Mouse (Mus musculus) layer of hippocampus, postnatal 14 days (tissue): Measurements from ENCODE around the gene Olfr328. TPM values are rescaled to one million over a fixed set of nuclear protein-coding genes. Genes with fewer than 3 reads are reported as not detected.

Experiments
- total RNA-seq, 2 experiments: library from RNA; stranded (reverse); gene quantifications; 2 replicates each; pipeline ENCODE4 v1.2.3; 2021

Olfr328 gene
- total RNA-seq, 2 experiments from 2014 or later = 0.18 TPM; not detected in 1

Other genes with a start within 250 kb of the Olfr328 start
- 10 to 100 TPM; 20.1 to 20.2 TPM for gene Zfp692, start 248.6 kb downstream of the Olfr328 start, total RNA-seq
- gene Zfp672, start 225.3 kb downstream of the Olfr328 start, total RNA-seq = 10 to 100 TPM; 47.7 to 52.0 TPM
- 10 to 100 TPM; 67.1 to 69.3 TPM for gene Sh3bp5l, start 224.9 kb downstream of the Olfr328 start, total RNA-seq
- under 1 TPM in 1 of 2 experiments, not detected in 1; 0.37 TPM for gene Lypd8, start 176.6 kb downstream of the Olfr328 start, total RNA-seq
- gene 1810065E05Rik, start 134.5 kb downstream of the Olfr328 start, total RNA-seq = not detected
- gene Gm12253, start 123.1 kb downstream of the Olfr328 start, total RNA-seq = not detected
- gene Lypd9, start 102.7 kb downstream of the Olfr328 start, total RNA-seq = not detected
- gene Olfr30, start 93.4 kb downstream of the Olfr328 start, total RNA-seq = not detected
- gene Olfr332, start 63.1 kb downstream of the Olfr328 start, total RNA-seq = not detected
- gene Olfr331, start 53.1 kb downstream of the Olfr328 start, total RNA-seq = not detected
- not detected for gene Olfr330, start 20.8 kb downstream of the Olfr328 start, total RNA-seq
- gene Olfr329-ps, start 9.2 kb downstream of the Olfr328 start, total RNA-seq = not detected
- gene Olfr224, start 14.9 kb upstream of the Olfr328 start, total RNA-seq = not detected
- gene Olfr325, start 22.1 kb upstream of the Olfr328 start, total RNA-seq = not detected
- gene Olfr324, start 39.5 kb upstream of the Olfr328 start, total RNA-seq = not detected
- not detected for gene 2210407C18Rik, start 60.4 kb upstream of the Olfr328 start, total RNA-seq
- gene Olfr323, start 74.9 kb upstream of the Olfr328 start, total RNA-seq = not detected
- gene Trim58, start 84.8 kb upstream of the Olfr328 start, total RNA-seq = not detected
- gene Olfr322, start 103.1 kb upstream of the Olfr328 start, total RNA-seq = not detected
- not detected for gene Olfr320, start 125.5 kb upstream of the Olfr328 start, total RNA-seq
- gene Olfr319, start 143.5 kb upstream of the Olfr328 start, total RNA-seq = not detected
- under 1 TPM; 0.09 to 0.17 TPM for gene Olfr318, start 168.4 kb upstream of the Olfr328 start, total RNA-seq
- gene Olfr317, start 183.6 kb upstream of the Olfr328 start, total RNA-seq = under 1 TPM; 0.24 to 0.28 TPM
- under 1 TPM; 0.31 to 0.37 TPM for gene Olfr316, start 197.1 kb upstream of the Olfr328 start, total RNA-seq
- not detected for gene Olfr315, start 217.6 kb upstream of the Olfr328 start, total RNA-seq
- gene Olfr314, start 227.3 kb upstream of the Olfr328 start, total RNA-seq = not detected
- 1 to 10 TPM; 6.0 to 6.1 TPM for gene Fam183b, start 246.3 kb upstream of the Olfr328 start, total RNA-seq